Mouse (Mus musculus) heart, embryonic 11.5 days (tissue): ENCODE measurements around the gene Col4a2. TPM values are rescaled to one million over a fixed set of nuclear protein-coding genes. Genes with fewer than 3 reads are reported as not detected.

Experiments
- ATAC-seq: fragments of 200-750 bp; cut with Nextera tagmentation; replicated peaks from 2 replicates; pipeline ENCODE4 v1.8.0; 2017; ENCODE audit warnings: moderate library complexity; ENCODE audit not compliant: insufficient number of reproducible peaks, low FRiP score, low TSS enrichment
- H3K27ac ChIP-seq: fragments of 300-500 bp; sonication (generic); 2 replicates; pipeline ENCODE4 v1.5.1; 2014; ENCODE audit warnings: mild to moderate bottlenecking, low read depth, low read length
- H3K27me3 ChIP-seq: fragments of 300-500 bp; sonication (generic); 2 replicates; pipeline ENCODE4 v1.6.1; 2014; ENCODE audit warnings: mild to moderate bottlenecking, low read length, mixed read lengths; ENCODE audit not compliant: control insufficient read depth, insufficient read depth
- H3K36me3 ChIP-seq: fragments of 300-500 bp; sonication (generic); 2 replicates; pipeline ENCODE4 v1.6.1; 2014; ENCODE audit warnings: mild to moderate bottlenecking, low read length, moderate library complexity, mixed read lengths; ENCODE audit not compliant: control insufficient read depth, insufficient read depth
- H3K4me1 ChIP-seq: fragments of 300-500 bp; sonication (generic); 2 replicates; pipeline ENCODE4 v1.6.1; 2014; ENCODE audit warnings: low read length; ENCODE audit not compliant: control insufficient read depth, insufficient read depth
- H3K4me2 ChIP-seq: fragments of 300-500 bp; sonication (generic); 2 replicates; pipeline ENCODE4 v1.6.1; 2014; ENCODE audit warnings: mild to moderate bottlenecking, moderate library complexity
- H3K4me3 ChIP-seq: fragments of 300-500 bp; sonication (generic); 2 replicates; pipeline ENCODE4 v1.5.1; 2014; ENCODE audit warnings: low read depth, low read length
- H3K9ac ChIP-seq: fragments of 300-500 bp; sonication (generic); 2 replicates; pipeline ENCODE4 v1.6.1; 2014; ENCODE audit warnings: mild to moderate bottlenecking, low read depth, low read length, moderate library complexity
- H3K9me3 ChIP-seq: fragments of 300-500 bp; sonication (generic); replicated peaks from 2 replicates; pipeline ENCODE4 v1.6.1; 2016; ENCODE audit warnings: low read length; ENCODE audit not compliant: control insufficient read depth
- WGBS: fragments of 180-500 bp; shearing (Covaris S2); extraction: QIAGEN DNeasy Blood & Tissue Kit; methylation state at CpG from one replicate; pipeline ENCODE4 v1.1.7; 2014; ENCODE audit not compliant: insufficient replicate concordance; 5-methylcytosine and 5-hydroxymethylcytosine counted together
- polyA plus RNA-seq: library from polyadenylated mRNA; unstranded; fragments of >200 nt; fragmentation: Nextera tagmentation; extraction: Ambion mirVana; gene quantifications from 2 replicates; pipeline ENCODE4 v1.2.1, GENCODE M21; 2014

Col4a2 gene
- polyA plus RNA-seq, 1 experiment from 2014 or later: 40.6 TPM

- WGBS: 58% methylated on average over 10 of the region's 10 CpGs
- H3K4me1 ChIP-seq: peaks cover 44% of the 10 kb centered on the region
These were observed 58.7 kb downstream of the Col4a2 start for GRCm38 (mm10) chr8:11371347-11371746.

GRCm38 (mm10) chr8:11372080-11372479 lies 59.5 kb downstream of the Col4a2 start:
- Histone ChIP-seq H3K27ac (no peak overlapping the region), H3K4me2 (no peak overlapping the region), H3K9me3 (no peaks in the 10 kb centered on the region), H3K4me1 (peaks cover 44% of the 10 kb centered on the region), H3K9ac (no peak overlapping the region), H3K27me3 (no peaks in the 10 kb centered on the region), H3K36me3 (no peaks in the 10 kb centered on the region), H3K4me3 (no peak overlapping the region)
- no peak for ATAC-seq
- 80% methylated on average over 8 of the region's 8 CpGs for WGBS

More at GRCm38 (mm10) chr8:11371347-11371746, 58.7 kb downstream of the Col4a2 start:
- no peak for ATAC-seq
- no peak overlapping the region for H3K9ac ChIP-seq
- H3K9me3 ChIP-seq: no peaks in the 10 kb centered on the region
- no peaks in the 10 kb centered on the region for H3K27me3 ChIP-seq
- no peaks in the 10 kb centered on the region for H3K36me3 ChIP-seq
- H3K4me2 ChIP-seq: no peak overlapping the region
- no peak overlapping the region for H3K4me3 ChIP-seq
- H3K27ac ChIP-seq: no peak overlapping the region

- Histone ChIP-seq H3K36me3 (no peaks in the 10 kb centered on the region), H3K27ac (peak overlapping the region; percentile 67), H3K4me3 (no peak overlapping the region), H3K9me3 (no peaks in the 10 kb centered on the region), H3K4me2 (no peak overlapping the region), H3K9ac (no peak overlapping the region), H3K4me1 (peaks cover 42% of the 10 kb centered on the region), H3K27me3 (no peaks in the 10 kb centered on the region)
- WGBS: 61% methylated on average over 15 of the region's 15 CpGs
- ATAC-seq: no peak
These were observed 61.2 kb downstream of the Col4a2 start for GRCm38 (mm10) chr8:11373643-11374325.

- H3K36me3 ChIP-seq: no peaks in the 10 kb centered on the region
- ATAC-seq: no peak
- H3K4me2 ChIP-seq: no peak overlapping the region
- H3K9ac ChIP-seq: no peak overlapping the region
- H3K4me1 ChIP-seq: peaks cover 38% of the 10 kb centered on the region
- no peaks in the 10 kb centered on the region for H3K27me3 ChIP-seq
- no peaks in the 10 kb centered on the region for H3K9me3 ChIP-seq
- WGBS: 63% methylated on average over 15 of the region's 15 CpGs
- H3K27ac ChIP-seq: peak overlapping the region; percentile 67; the same call in 1 of the 2 replicates
- H3K4me3 ChIP-seq: no peak overlapping the region
These were observed 61.9 kb downstream of the Col4a2 start for GRCm38 (mm10) chr8:11374326-11375076.

GRCm38 (mm10) chr8:11375749-11376438 lies 63.3 kb downstream of the Col4a2 start:
- Histone ChIP-seq H3K4me1 (peaks cover 39% of the 10 kb centered on the region), H3K9ac (no peak overlapping the region), H3K36me3 (no peaks in the 10 kb centered on the region), H3K9me3 (no peaks in the 10 kb centered on the region), H3K27ac (no peak overlapping the region), H3K4me3 (no peak overlapping the region), H3K4me2 (0 out of 2 replicates have a peak overlapping the region, but pooled peaks have one; percentile 9), H3K27me3 (no peaks in the 10 kb centered on the region)
- 48% methylated on average over 18 of the region's 18 CpGs for WGBS
- ATAC-seq: no peak

GRCm38 (mm10) chr8:11377391-11378210 lies 65.0 kb downstream of the Col4a2 start:
- ATAC-seq: no peak
- H3K27me3 ChIP-seq: no peaks in the 10 kb centered on the region
- WGBS: 84% methylated on average over 16 of the region's 16 CpGs
- H3K4me1 ChIP-seq: peaks cover 50% of the 10 kb centered on the region
- no peak overlapping the region for H3K27ac ChIP-seq
- H3K36me3 ChIP-seq: no peaks in the 10 kb centered on the region
- no peak overlapping the region for H3K9ac ChIP-seq
- no peak overlapping the region for H3K4me2 ChIP-seq
- H3K9me3 ChIP-seq: no peaks in the 10 kb centered on the region
- no peak overlapping the region for H3K4me3 ChIP-seq

GRCm38 (mm10) chr8:11379590-11379989 lies 67.0 kb downstream of the Col4a2 start:
- Histone ChIP-seq H3K4me1 (peaks cover 52% of the 10 kb centered on the region), H3K27ac (no peak overlapping the region), H3K9ac (no peak overlapping the region), H3K4me3 (no peak overlapping the region), H3K4me2 (no peak overlapping the region), H3K27me3 (no peaks in the 10 kb centered on the region), H3K36me3 (no peaks in the 10 kb centered on the region), H3K9me3 (no peaks in the 10 kb centered on the region)
- WGBS: 55% methylated on average over 7 of the region's 7 CpGs
- ATAC-seq: no peak

- Histone ChIP-seq H3K4me1 (peaks cover 43% of the 10 kb centered on the region), H3K27ac (no peak overlapping the region), H3K27me3 (no peaks in the 10 kb centered on the region), H3K36me3 (no peaks in the 10 kb centered on the region), H3K4me3 (no peak overlapping the region), H3K9ac (no peak overlapping the region; the same call in none of the 2 replicates), H3K4me2 (0 out of 2 replicates have a peak overlapping the region, but pooled peaks have one; percentile 22), H3K9me3 (no peaks in the 10 kb centered on the region)
- WGBS: 75% methylated on average over 7 of the region's 7 CpGs
- ATAC-seq: no peak
These were observed 68.9 kb downstream of the Col4a2 start for GRCm38 (mm10) chr8:11381544-11381943.
